Mouse (Mus musculus): Measurements from ENCODE around the gene Cdca5. TPM values are rescaled to one million over a fixed set of nuclear protein-coding genes. Genes with fewer than 3 reads are reported as not detected.
"Not testable (repeated sequence)": the region's sequence is repeated elsewhere in the genome, so short reads cannot be mapped to it uniquely, and the experiment has no call there.

The Cdca5 gene
- polyA plus RNA-seq, 2 experiments, result 23.1 to 30.9 TPM

DNA sequence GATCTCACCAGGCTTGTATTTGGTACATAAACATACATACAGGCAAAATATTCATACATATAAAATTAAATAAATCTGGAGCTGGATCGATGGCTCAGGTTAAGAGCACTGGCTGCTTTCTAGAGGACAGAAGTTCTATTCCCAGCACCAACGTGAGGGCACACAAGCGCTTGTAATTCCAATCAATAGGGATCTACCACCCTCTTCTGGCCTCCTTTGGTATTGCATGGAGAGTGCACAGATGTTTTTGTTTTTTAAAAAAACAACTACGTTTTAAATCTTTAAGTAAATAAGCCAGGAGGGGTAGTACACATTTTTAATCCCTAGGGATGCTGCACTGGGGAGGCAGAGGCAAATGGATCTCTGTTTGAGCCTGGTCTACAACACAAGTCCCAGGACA lies 41.5 kb downstream of the Cdca5 start:
- Histone ChIP-seq H3K9ac (replicated peaks) (peak overlapping the region; percentile 85), H3K4me2 (ENCODE audit: low read depth) (peak overlapping the region; percentile 69), H3K4me3 (ENCODE audit: insufficient read depth in 1 of 2, low read depth in 2 of 2, low read length in 2 of 2) (peak overlapping the region; percentile 29 to 66; a peak in 3 of 4 replicates), H3K4me1 (replicated peaks; ENCODE audit: control insufficient read depth in 2 of 2, insufficient read depth in 2 of 2, low read length in 1 of 2) (peaks cover 25 to 37% of the 10 kb centered on the region in 2 experiments), H3K27ac (peak overlapping the region; percentile 75), H3K9me3 (ENCODE audit: control insufficient read depth, low read length) (no peaks in the 10 kb centered on the region), H3K36me3 (replicated peaks; ENCODE audit: control insufficient read depth, insufficient read depth, low read depth) (no peaks in the 10 kb centered on the region; the same call in 1 of the 2 replicates), H3K27me3 (ENCODE audit: control insufficient read depth, insufficient read depth, low read length) (no peaks in the 10 kb centered on the region)
- peak; percentile 55 to 69 (median 58) for DNase-seq (ENCODE audit: low read depth in 3 of 3, low spot score in 3 of 3)
- peak; percentile 83 for TF ChIP-seq CTCF (IDR thresholded peaks at IDR 0.05; ENCODE audit: low read depth)
- TF ChIP-seq EP300 (IDR thresholded peaks at IDR 0.05; ENCODE audit: low read depth), result no peak
- WGBS (ENCODE audit: insufficient replicate concordance), result 16% methylated on average over 4 of the region's 4 CpGs
- ATAC-seq (ENCODE audit: insufficient read depth), result no peak

DNA sequence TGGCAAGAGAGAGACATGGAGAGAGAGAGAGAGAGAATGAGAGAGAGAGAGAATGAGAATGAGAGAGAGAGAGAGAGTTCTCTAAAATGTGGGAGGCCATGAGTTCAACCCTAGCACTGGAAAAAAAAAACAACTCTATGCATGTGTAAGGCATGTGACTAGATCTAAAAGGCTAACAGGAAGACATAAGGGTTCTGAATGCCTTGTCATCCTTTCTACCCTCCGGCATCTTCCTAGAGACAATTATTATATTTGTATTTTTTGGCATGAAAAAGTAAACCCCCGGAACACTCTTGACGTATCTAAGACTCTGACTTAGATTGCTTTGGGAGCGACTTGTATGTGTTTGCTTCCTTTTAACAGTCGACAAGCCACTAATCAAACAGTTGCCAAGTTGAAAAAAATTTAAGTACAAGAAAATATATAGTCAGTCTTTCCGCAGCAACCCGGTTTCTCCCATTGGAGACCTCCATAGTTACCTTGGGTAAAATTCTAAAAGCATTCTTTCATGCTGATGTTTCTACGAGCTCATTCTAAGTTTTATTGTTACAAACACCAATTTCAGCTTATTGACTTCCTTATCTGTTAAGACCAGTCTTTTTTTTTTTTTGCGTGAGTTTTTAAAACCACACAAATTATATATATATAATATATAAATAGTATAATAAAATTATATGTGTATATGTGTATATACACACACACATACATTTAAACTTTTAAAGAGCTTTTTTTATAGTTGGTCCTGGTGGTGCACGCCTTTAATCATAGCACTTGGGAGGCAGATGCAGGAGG lies 42.2 kb downstream of the Cdca5 start:
- 60% methylated on average over 10 of the region's 10 CpGs for WGBS (ENCODE audit: insufficient replicate concordance)
- peaks cover 32 to 44% of the 10 kb centered on the region in 2 experiments for H3K4me1 ChIP-seq (replicated peaks; ENCODE audit: control insufficient read depth in 2 of 2, insufficient read depth in 2 of 2, low read length in 1 of 2)
- H3K36me3 ChIP-seq (replicated peaks; ENCODE audit: control insufficient read depth, insufficient read depth, low read depth), result no peaks in the 10 kb centered on the region; the same call in 1 of the 2 replicates
- TF ChIP-seq EP300 (IDR thresholded peaks at IDR 0.05; ENCODE audit: low read depth) (no peak), CTCF (IDR thresholded peaks at IDR 0.05; ENCODE audit: low read depth) (no peak)
- no peaks in the 10 kb centered on the region for H3K9me3 ChIP-seq (ENCODE audit: control insufficient read depth, low read length)
- ATAC-seq (ENCODE audit: insufficient read depth) (no peak), DNase-seq (ENCODE audit: low read depth in 3 of 3, low spot score in 3 of 3) (no peak)
- peak overlapping the region; percentile 66 to 80 for H3K4me3 ChIP-seq (ENCODE audit: insufficient read depth in 1 of 2, low read depth in 2 of 2, low read length in 2 of 2)
- peak overlapping the region; percentile 69 for H3K4me2 ChIP-seq (ENCODE audit: low read depth)
- no peaks in the 10 kb centered on the region for H3K27me3 ChIP-seq (ENCODE audit: control insufficient read depth, insufficient read depth, low read length)
- H3K9ac ChIP-seq (replicated peaks), result peak overlapping the region; percentile 85
- H3K27ac ChIP-seq, result peak overlapping the region; percentile 92

- Histone ChIP-seq H3K27ac (peak within 1 kb of the TSS; percentile 92), H3K27me3 (ENCODE audit: control insufficient read depth, insufficient read depth, low read length) (no peaks in the 10 kb centered on the region), H3K36me3 (replicated peaks; ENCODE audit: control insufficient read depth, insufficient read depth, low read depth) (no peaks in the 10 kb centered on the region; the same call in 1 of the 2 replicates), H3K9ac (replicated peaks) (peak within 1 kb of the TSS; percentile 85), H3K4me1 (replicated peaks; ENCODE audit: control insufficient read depth in 2 of 2, insufficient read depth in 2 of 2, low read length in 1 of 2) (peaks cover 39 to 51% of the 10 kb centered on the region in 2 experiments), H3K4me2 (ENCODE audit: low read depth) (peak within 1 kb of the TSS; percentile 69), H3K9me3 (ENCODE audit: control insufficient read depth, low read length) (no peaks in the 10 kb centered on the region), H3K4me3 (ENCODE audit: insufficient read depth in 1 of 2, low read depth in 2 of 2, low read length in 2 of 2) (peak within 1 kb of the TSS; percentile 66 to 80)
- peak; percentile 85 for ATAC-seq (ENCODE audit: insufficient read depth)
- peak; percentile 32; the same call in 1 of the 2 replicates for TF ChIP-seq CTCF (IDR thresholded peaks at IDR 0.05; ENCODE audit: low read depth)
- TF ChIP-seq EP300 (IDR thresholded peaks at IDR 0.05; ENCODE audit: low read depth), result no peak; the same call in 1 of the 2 replicates
- WGBS (ENCODE audit: insufficient replicate concordance), result under 1% methylated on average over 32 of the region's 32 CpGs
- DNase-seq (ENCODE audit: low read depth in 3 of 3, low spot score in 3 of 3), result peak; percentile 95 to 96 (median 96)
Measured at GRCm38 (mm10) chr19:6127760-6128341, 43.1 kb downstream of the Cdca5 start, which contains the start of gene Snx15. Gene Snx15 (minus strand): TSS chr19:6128304.

GRCm38 (mm10) chr19:6130414-6131128 lies 45.8 kb downstream of the Cdca5 start:
- H3K4me3 ChIP-seq (ENCODE audit: insufficient read depth in 1 of 2, low read depth in 2 of 2, low read length in 2 of 2), result peak overlapping the region; percentile 27 to 53; a peak in 3 of 4 replicates
- not testable (repeated sequence) for ATAC-seq (ENCODE audit: insufficient read depth); DNase-seq (ENCODE audit: low read depth in 3 of 3, low spot score in 3 of 3); H3K36me3 ChIP-seq (replicated peaks; ENCODE audit: control insufficient read depth, insufficient read depth, low read depth); H3K27me3 ChIP-seq (ENCODE audit: control insufficient read depth, insufficient read depth, low read length); H3K9me3 ChIP-seq (ENCODE audit: control insufficient read depth, low read length)
- H3K9ac ChIP-seq (replicated peaks), result peak overlapping the region; percentile 5; the same call in 1 of the 2 replicates
- H3K4me2 ChIP-seq (ENCODE audit: low read depth), result peak overlapping the region; percentile 91
- peaks cover 55 to 63% of the 10 kb centered on the region in 2 experiments for H3K4me1 ChIP-seq (replicated peaks; ENCODE audit: control insufficient read depth in 2 of 2, insufficient read depth in 2 of 2, low read length in 1 of 2)
- peak overlapping the region; percentile 98 for H3K27ac ChIP-seq
- WGBS (ENCODE audit: insufficient replicate concordance), result 54% methylated on average over 7 of the region's 7 CpGs

All from liver, embryonic 14.5 days (tissue).